9 mouse cellular contexts compared by ENCODE assay signal in the genomic region with DNA sequence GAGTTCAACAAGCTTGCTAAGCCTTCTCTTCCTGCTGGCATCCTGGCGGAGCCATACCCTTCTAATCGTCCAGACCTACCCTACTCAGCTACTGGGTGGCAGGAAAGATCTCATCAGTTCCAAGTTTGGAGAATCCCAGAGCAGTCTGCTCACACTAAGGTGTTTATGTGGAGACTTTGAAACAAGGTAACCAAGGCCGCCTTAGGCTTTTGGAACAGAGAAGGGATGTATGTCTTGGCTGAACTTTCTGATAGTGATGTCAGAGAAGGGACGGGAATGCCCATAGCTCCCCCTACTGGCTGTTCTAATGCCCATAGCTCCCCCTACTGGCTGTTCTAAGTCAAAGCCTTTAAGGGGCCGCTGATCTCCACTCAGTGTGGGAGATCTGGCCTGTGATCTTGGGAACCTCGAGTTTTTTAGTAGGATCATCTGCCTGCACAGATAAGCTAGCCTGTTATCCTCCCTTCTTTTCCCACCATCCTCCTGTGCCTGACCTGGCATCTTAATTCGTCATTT. TPM values are rescaled to one million over a fixed set of nuclear protein-coding genes. Genes with fewer than 3 reads are reported as not detected.
DNase-seq lines count a peak whose midpoint lies in the region; ATAC-seq and TF ChIP-seq lines count a peak whose summit lies in the region.
"Had no signal": no experiment of that assay in that cellular context is flagged by ENCODE, and none has a peak within 500 bp of the region (broad histone marks: within the 10 kb centered on the region; RNA-seq: fewer than 3 reads in every experiment).

No protein-coding gene starts in this region.

- peak; percentile 81 for TF ChIP-seq CTCF in forebrain, postnatal 0 days (IDR thresholded peaks at IDR 0.05; ENCODE audit: low read depth)
- TF ChIP-seq CTCF in thymus, adult 2 months (IDR thresholded peaks at IDR 0.05; ENCODE audit: borderline replicate concordance, control insufficient read depth, extremely low read depth, insufficient read depth, low read length, poor library complexity) = no peak

- no peaks in the 10 kb centered on the region for H3K27me3 ChIP-seq in forebrain, postnatal 0 days (ENCODE audit: insufficient read depth, low read length)
- 0 out of 2 replicates have a peak, but pooled peaks cover 4% of the 10 kb centered on the region for H3K27me3 ChIP-seq in forebrain, embryonic 13.5 days
- no peaks in the 10 kb centered on the region for H3K27me3 ChIP-seq in thymus, adult 2 months (ENCODE audit: control insufficient read depth, insufficient read depth, low read length)
- H3K27me3 ChIP-seq in kidney, embryonic 15.5 days = no peaks in the 10 kb centered on the region

- H3K36me3 ChIP-seq in forebrain, postnatal 0 days (ENCODE audit: insufficient read depth) = no peaks in the 10 kb centered on the region
- no peaks in the 10 kb centered on the region for H3K36me3 ChIP-seq in forebrain, embryonic 13.5 days (ENCODE audit: poor library complexity, severe bottlenecking)
- no peaks in the 10 kb centered on the region for H3K36me3 ChIP-seq in thymus, adult 2 months (ENCODE audit: control insufficient read depth, insufficient read depth, low read length)
- H3K36me3 ChIP-seq in kidney, embryonic 15.5 days = no peaks in the 10 kb centered on the region
- H3K36me3 ChIP-seq: limb, embryonic 15.5 days had no signal

- no peak for ATAC-seq in forebrain, postnatal 0 days
- ATAC-seq in forebrain, embryonic 13.5 days = no peak
- ATAC-seq in kidney, embryonic 15.5 days (replicated peaks; ENCODE audit: low FRiP score) = peak; percentile 46; the same call in 1 of the 2 replicates

- no peaks in the 10 kb centered on the region for H3K4me1 ChIP-seq in forebrain, postnatal 0 days (ENCODE audit: insufficient read depth)
- no peaks in the 10 kb centered on the region for H3K4me1 ChIP-seq in forebrain, embryonic 13.5 days
- H3K4me1 ChIP-seq in thymus, adult 2 months (replicated peaks; ENCODE audit: control insufficient read depth, insufficient read depth, low read length) = no peaks in the 10 kb centered on the region
- H3K4me1 ChIP-seq in kidney, embryonic 15.5 days = no peaks in the 10 kb centered on the region

- TF ChIP-seq POLR2A in thymus, adult 2 months (IDR thresholded peaks at IDR 0.05; ENCODE audit: control insufficient read depth, extremely low read depth, insufficient read depth, low read length, poor library complexity) = no peak

- DNase-seq in forebrain, postnatal 0 days = peak; percentile 39
- peak; percentile 57 for DNase-seq in thymus, adult 2 months
- DNase-seq in thymus, adult 18-20 months = no peak
- DNase-seq in embryo, embryonic 10.5 days (ENCODE audit: low spot score) = peak; percentile 89
- peak; percentile 70 for DNase-seq in lung, postnatal 14 days
- peak; percentile 58 for DNase-seq in thymus, postnatal 4 days

- H3K4me2 ChIP-seq in forebrain, postnatal 0 days (ENCODE audit: low read depth) = no peak overlapping the region
- no peak overlapping the region for H3K4me2 ChIP-seq in forebrain, embryonic 13.5 days
- H3K4me2 ChIP-seq in kidney, embryonic 15.5 days = no peak overlapping the region
- H3K4me2 ChIP-seq: limb, embryonic 15.5 days had no signal

- no peak overlapping the region for H3K4me3 ChIP-seq in forebrain, postnatal 0 days (ENCODE audit: low read depth, low read length)
- no peak overlapping the region for H3K4me3 ChIP-seq in forebrain, embryonic 13.5 days
- H3K4me3 ChIP-seq in thymus, adult 2 months (ENCODE audit: control insufficient read depth, insufficient read depth, low read length) = no peak overlapping the region
- H3K4me3 ChIP-seq in kidney, embryonic 15.5 days (replicated peaks) = no peak overlapping the region
- H3K4me3 ChIP-seq: limb, embryonic 15.5 days had no signal

- H3K27ac ChIP-seq in forebrain, postnatal 0 days (ENCODE audit: low read depth, low read length) = no peak overlapping the region
- H3K27ac ChIP-seq in forebrain, embryonic 13.5 days = no peak overlapping the region
- H3K27ac ChIP-seq in thymus, adult 2 months (ENCODE audit: control insufficient read depth, insufficient read depth, low read length) = no peak overlapping the region
- H3K27ac ChIP-seq in kidney, embryonic 15.5 days = no peak overlapping the region
- H3K27ac ChIP-seq: limb, embryonic 15.5 days had no signal

- no peaks in the 10 kb centered on the region for H3K9me3 ChIP-seq in forebrain, postnatal 0 days (ENCODE audit: low read length)
- H3K9me3 ChIP-seq in forebrain, embryonic 13.5 days (replicated peaks) = 0 out of 2 replicates have a peak, but pooled peaks cover 3% of the 10 kb centered on the region
- no peaks in the 10 kb centered on the region for H3K9me3 ChIP-seq in kidney, embryonic 15.5 days (replicated peaks)
- H3K9me3 ChIP-seq: limb, embryonic 15.5 days had no signal

- H3K9ac ChIP-seq in forebrain, postnatal 0 days = no peak overlapping the region
- H3K9ac ChIP-seq in forebrain, embryonic 13.5 days = no peak overlapping the region
- no peak overlapping the region for H3K9ac ChIP-seq in kidney, embryonic 15.5 days
- H3K9ac ChIP-seq: limb, embryonic 15.5 days had no signal

- 32% methylated on average over 7 of the region's 7 CpGs for WGBS in forebrain, postnatal 0 days
- WGBS in forebrain, embryonic 13.5 days = 34% methylated on average over 7 of the region's 7 CpGs
- WGBS in thymus, adult 2 months = 41% methylated on average over 7 of the region's 7 CpGs
- 28% methylated on average over 7 of the region's 7 CpGs for WGBS in kidney, embryonic 15.5 days

RNA-seq across cellular contexts. Expression of gene Tmem125, which starts 22.4 kb away (rescaled TPM):
- 0.31 TPM in 1 of 2 replicates, not detected in the other for total RNA-seq in forebrain, postnatal 0 days (2014; rRNA removed)
- 0.29 and 0.39 TPM in 2 replicates for polyA plus RNA-seq in forebrain, postnatal 0 days (2015; fragmentation: Nextera tagmentation; extraction: Ambion mirVana)
- not detected in 2 replicates for polyA plus RNA-seq in forebrain, embryonic 13.5 days (2015; fragmentation: Nextera tagmentation; extraction: Ambion mirVana)
- polyA plus RNA-seq in thymus, adult 2 months (2012; rRNA removed) = 1.7 and 2.1 TPM in 2 replicates
- 5.6 and 6.7 TPM in 2 replicates for polyA plus RNA-seq in kidney, embryonic 15.5 days (2015; fragmentation: Nextera tagmentation; extraction: Ambion mirVana)

RNA-seq across cellular contexts. Expression of gene 2610528J11Rik, which starts 39.4 kb away (rescaled TPM):
- not detected in 2 replicates for total RNA-seq in forebrain, postnatal 0 days (2014; rRNA removed)
- polyA plus RNA-seq in forebrain, postnatal 0 days (2015; fragmentation: Nextera tagmentation; extraction: Ambion mirVana) = not detected in 2 replicates
- 0.18 TPM in 1 of 2 replicates, not detected in the other for polyA plus RNA-seq in forebrain, embryonic 13.5 days (2015; fragmentation: Nextera tagmentation; extraction: Ambion mirVana)
- polyA plus RNA-seq in thymus, adult 2 months (2012; rRNA removed) = 1.6 and 2.1 TPM in 2 replicates
- polyA plus RNA-seq in kidney, embryonic 15.5 days (2015; fragmentation: Nextera tagmentation; extraction: Ambion mirVana) = 21.4 and 21.7 TPM in 2 replicates

RNA-seq across cellular contexts. Expression of gene Cfap57, which starts 54.4 kb away (rescaled TPM):
- 0.69 and 2.0 TPM in 2 replicates for total RNA-seq in forebrain, postnatal 0 days (2014; rRNA removed)
- 0.89 and 1.3 TPM in 2 replicates for polyA plus RNA-seq in forebrain, postnatal 0 days (2015; fragmentation: Nextera tagmentation; extraction: Ambion mirVana)
- polyA plus RNA-seq in forebrain, embryonic 13.5 days (2015; fragmentation: Nextera tagmentation; extraction: Ambion mirVana) = 0.78 and 0.90 TPM in 2 replicates
- polyA plus RNA-seq in thymus, adult 2 months (2012; rRNA removed) = 0.05 TPM in 2 replicates
- 0.21 and 0.22 TPM in 2 replicates for polyA plus RNA-seq in kidney, embryonic 15.5 days (2015; fragmentation: Nextera tagmentation; extraction: Ambion mirVana)

RNA-seq across cellular contexts. Expression of gene Ebna1bp2, which starts 54.4 kb away (rescaled TPM):
- 48.9 and 56.3 TPM in 2 replicates for total RNA-seq in forebrain, postnatal 0 days (2014; rRNA removed)
- polyA plus RNA-seq in forebrain, postnatal 0 days (2015; fragmentation: Nextera tagmentation; extraction: Ambion mirVana) = 97.7 and 104 TPM in 2 replicates
- polyA plus RNA-seq in forebrain, embryonic 13.5 days (2015; fragmentation: Nextera tagmentation; extraction: Ambion mirVana) = 147 and 168 TPM in 2 replicates
- 29.7 and 32.1 TPM in 2 replicates for polyA plus RNA-seq in thymus, adult 2 months (2012; rRNA removed)
- polyA plus RNA-seq in kidney, embryonic 15.5 days (2015; fragmentation: Nextera tagmentation; extraction: Ambion mirVana) = 148 and 163 TPM in 2 replicates

Comparison
In these comparisons a context has a peak if more than half of its experiments do, and no peak if none do; other contexts are left out.
1. DNase-seq: peak in forebrain, postnatal 0 days (single experiment), thymus, adult 2 months (single experiment), embryo, embryonic 10.5 days (single experiment), lung, postnatal 14 days (single experiment) and thymus, postnatal 4 days (single experiment); none in thymus, adult 18-20 months (0 of 2).